Mouse (Mus musculus) ES-E14 (cell line): ENCODE data around the gene Psmd7.

Source experiments
- CHD2 ChIP-seq: IDR thresholded peaks from 2 replicates; pipeline ENCODE4 v1.6.1; 2014; ENCODE audit warnings: mild to moderate bottlenecking, low read depth, low read length, inconsistent platforms
- HCFC1 ChIP-seq: IDR thresholded peaks from 2 replicates; pipeline ENCODE4 v1.6.1; 2012; ENCODE audit warnings: low read length, inconsistent platforms, borderline replicate concordance; ENCODE audit not compliant: insufficient read depth
- MAFK ChIP-seq: IDR thresholded peaks from 2 replicates; pipeline ENCODE4 v1.6.1; 2014; ENCODE audit warnings: mild to moderate bottlenecking, low read depth, low read length, inconsistent platforms; ENCODE audit not compliant: insufficient read depth
- ZC3H11A ChIP-seq: IDR thresholded peaks from 2 replicates; pipeline ENCODE4 v1.6.1; 2012; ENCODE audit warnings: low read depth, mild to moderate bottlenecking, inconsistent platforms, low read length, borderline replicate concordance
- ZNF384 ChIP-seq: IDR thresholded peaks from 2 replicates; pipeline ENCODE4 v1.6.1; 2012; ENCODE audit warnings: low read depth, low read length, inconsistent platforms

GRCm38 (mm10) chr8:107580879-107581278 lies 7.4 kb downstream of the Psmd7 start:
- no peak for TF ChIP-seq ZNF384
- no peak for TF ChIP-seq ZC3H11A
- TF ChIP-seq CHD2 = no peak
- TF ChIP-seq MAFK = no peak
- TF ChIP-seq HCFC1 = no peak
